Mouse (Mus musculus) ES-E14 (cell line): ENCODE measurements around the gene Med1.

Experiments used
- CHD2 ChIP-seq: IDR thresholded peaks from 2 replicates; pipeline ENCODE4 v1.6.1; 2014; ENCODE audit warnings: mild to moderate bottlenecking, low read depth, low read length, inconsistent platforms
- MAFK ChIP-seq: IDR thresholded peaks from 2 replicates; pipeline ENCODE4 v1.6.1; 2014; ENCODE audit warnings: mild to moderate bottlenecking, low read depth, low read length, inconsistent platforms; ENCODE audit not compliant: insufficient read depth
- ZC3H11A ChIP-seq: IDR thresholded peaks from 2 replicates; pipeline ENCODE4 v1.6.1; 2012; ENCODE audit warnings: low read depth, mild to moderate bottlenecking, inconsistent platforms, low read length, borderline replicate concordance
- ZNF384 ChIP-seq: IDR thresholded peaks from 2 replicates; pipeline ENCODE4 v1.6.1; 2012; ENCODE audit warnings: low read depth, low read length, inconsistent platforms

DNA sequence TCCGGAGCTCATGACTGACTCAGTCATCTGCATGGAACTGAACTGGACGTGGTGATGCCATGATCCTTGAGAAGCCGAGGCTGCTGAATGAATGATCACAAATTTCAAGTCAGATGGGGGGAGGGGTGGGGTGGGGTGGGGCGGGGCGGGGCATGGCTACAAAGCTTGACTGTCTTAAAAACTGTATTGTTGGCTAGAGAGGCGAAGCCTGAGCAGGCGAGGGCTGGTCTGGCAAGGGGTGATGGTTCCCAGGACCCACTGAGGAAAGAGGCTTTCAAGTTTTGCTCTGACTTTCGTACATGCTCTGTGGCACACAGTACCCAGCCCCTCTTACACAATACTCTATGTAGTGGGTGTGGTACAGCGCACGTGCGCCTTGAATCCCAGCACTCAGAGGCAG, 55.3 kb downstream of the Med1 start:
- no peak for TF ChIP-seq ZC3H11A
- TF ChIP-seq MAFK = no peak
- TF ChIP-seq ZNF384 = no peak
- no peak for TF ChIP-seq CHD2
